Mouse (Mus musculus): ENCODE results near the gene Hes7.

GRCm38 (mm10) chr11:69076572-69076971, 43.6 kb upstream of the Hes7 start:
- TF ChIP-seq ZKSCAN1 (IDR thresholded peaks at IDR 0.05; ENCODE audit: low read depth, low read length), result no peak
- no peak for TF ChIP-seq E2F4 (IDR thresholded peaks at IDR 0.05; ENCODE audit: borderline replicate concordance, low read depth, low read length)
- TF ChIP-seq HCFC1 (IDR thresholded peaks at IDR 0.05; ENCODE audit: low read depth, low read length), result no peak
- no peak for TF ChIP-seq MAX (IDR thresholded peaks at IDR 0.05; ENCODE audit: low read length)
- TF ChIP-seq GATA1 (IDR thresholded peaks at IDR 0.05; ENCODE audit: low read depth, low read length), result no peak
